Mouse (Mus musculus) forebrain, embryonic 12.5 days (tissue): ENCODE measurements around the gene Gtf2f2. TPM values are rescaled to one million over a fixed set of nuclear protein-coding genes. Genes with fewer than 3 reads are reported as not detected.

Experiments used
- ATAC-seq: fragments of 200-750 bp; cut with Nextera tagmentation; 2 replicates; pipeline ENCODE4 v1.8.0; 2017; ENCODE audit warnings: moderate TSS enrichment; ENCODE audit not compliant: low FRiP score
- H3K27ac ChIP-seq: fragments of 300-500 bp; sonication (generic); 2 replicates; pipeline ENCODE4 v1.5.1; 2016; ENCODE audit warnings: mild to moderate bottlenecking
- H3K27me3 ChIP-seq: fragments of 300-500 bp; sonication (generic); 2 replicates; pipeline ENCODE4 v1.6.1; 2016; ENCODE audit warnings: mild to moderate bottlenecking
- H3K36me3 ChIP-seq: fragments of 300-500 bp; sonication (generic); replicated peaks from 2 replicates; pipeline ENCODE4 v1.6.1; 2016; ENCODE audit warnings: mild to moderate bottlenecking
- H3K4me1 ChIP-seq: fragments of 300-500 bp; sonication (generic); 2 replicates; pipeline ENCODE4 v1.6.1; 2016
- H3K4me2 ChIP-seq: fragments of 300-500 bp; sonication (generic); 2 replicates; pipeline ENCODE4 v1.6.1; 2016; ENCODE audit warnings: mild to moderate bottlenecking, moderate library complexity
- H3K4me3 ChIP-seq: fragments of 300-500 bp; sonication (generic); replicated peaks from 2 replicates; pipeline ENCODE4 v1.5.1; 2016; ENCODE audit warnings: mild to moderate bottlenecking
- H3K9ac ChIP-seq: fragments of 300-500 bp; sonication (generic); 2 replicates; pipeline ENCODE4 v1.6.1; 2016; ENCODE audit warnings: mild to moderate bottlenecking
- H3K9me3 ChIP-seq: fragments of 300-500 bp; sonication (generic); 2 replicates; pipeline ENCODE4 v1.6.1; 2016
- WGBS: fragments of 180-500 bp; shearing (Covaris S2); methylation state at CpG from one replicate; pipeline ENCODE4 v1.1.7; 2016; 5-methylcytosine and 5-hydroxymethylcytosine counted together
- polyA plus RNA-seq: library from polyadenylated mRNA; unstranded; fragments of >200 nt; fragmentation: Nextera tagmentation; extraction: Ambion mirVana; gene quantifications from 2 replicates; pipeline ENCODE4 v1.2.1, GENCODE M21; 2016

Gtf2f2 gene
- polyA plus RNA-seq, 1 experiment from 2014 or later, result 49.7 TPM

- no peak for ATAC-seq
- 92% methylated on average over 1 of the region's 1 CpGs for WGBS
- H3K27ac ChIP-seq, result no peak overlapping the region
- H3K4me1 ChIP-seq, result peaks cover 3% of the 10 kb centered on the region
- no peak overlapping the region for H3K9ac ChIP-seq
- H3K27me3 ChIP-seq, result no peaks in the 10 kb centered on the region
- H3K4me2 ChIP-seq, result no peak overlapping the region
- no peaks in the 10 kb centered on the region; the same call in 1 of the 2 replicates for H3K36me3 ChIP-seq
- H3K4me3 ChIP-seq, result no peak overlapping the region
- H3K9me3 ChIP-seq, result no peaks in the 10 kb centered on the region
Measured at GRCm38 (mm10) chr14:75989168-75989567, 21.5 kb downstream of the Gtf2f2 start.

- Histone ChIP-seq H3K4me3 (no peak overlapping the region), H3K4me2 (no peak overlapping the region), H3K27me3 (no peaks in the 10 kb centered on the region), H3K4me1 (peaks cover 5% of the 10 kb centered on the region), H3K9me3 (no peaks in the 10 kb centered on the region), H3K27ac (no peak overlapping the region), H3K9ac (no peak overlapping the region), H3K36me3 (0 out of 2 replicates have a peak, but pooled peaks cover 3% of the 10 kb centered on the region)
- 89% methylated on average over 7 of the region's 7 CpGs for WGBS
- no peak for ATAC-seq
Measured at GRCm38 (mm10) chr14:75986878-75987483, 23.7 kb downstream of the Gtf2f2 start.

- no peaks in the 10 kb centered on the region for H3K9me3 ChIP-seq
Measured at GRCm38 (mm10) chr14:75985112-75985511, 25.6 kb downstream of the Gtf2f2 start.

GRCm38 (mm10) chr14:75983891-75984290, 26.8 kb downstream of the Gtf2f2 start:
- Histone ChIP-seq H3K27me3 (no peaks in the 10 kb centered on the region), H3K4me3 (no peak overlapping the region), H3K36me3 (0 out of 2 replicates have a peak, but pooled peaks cover 3% of the 10 kb centered on the region), H3K4me1 (peaks cover 6% of the 10 kb centered on the region), H3K4me2 (no peak overlapping the region), H3K9ac (no peak overlapping the region), H3K27ac (no peak overlapping the region), H3K9me3 (no peaks in the 10 kb centered on the region)
- ATAC-seq, result no peak
- 84% methylated on average over 2 of the region's 2 CpGs for WGBS

More at GRCm38 (mm10) chr14:75985112-75985511, 25.6 kb downstream of the Gtf2f2 start:
- Histone ChIP-seq H3K27ac (no peak overlapping the region), H3K27me3 (no peaks in the 10 kb centered on the region), H3K4me1 (peaks cover 5% of the 10 kb centered on the region), H3K36me3 (0 out of 2 replicates have a peak, but pooled peaks cover 3% of the 10 kb centered on the region), H3K4me3 (no peak overlapping the region), H3K9ac (no peak overlapping the region), H3K4me2 (no peak overlapping the region)
- WGBS, result 77% methylated on average over 4 of the region's 4 CpGs
- ATAC-seq, result no peak

- no peak overlapping the region for H3K4me2 ChIP-seq
- peaks cover 7% of the 10 kb centered on the region for H3K4me1 ChIP-seq
- 0 out of 2 replicates have a peak, but pooled peaks cover 3% of the 10 kb centered on the region for H3K36me3 ChIP-seq
- WGBS, result 95% methylated on average over 3 of the region's 3 CpGs
- H3K9ac ChIP-seq, result no peak overlapping the region
- no peak overlapping the region for H3K27ac ChIP-seq
- H3K9me3 ChIP-seq, result no peaks in the 10 kb centered on the region
- H3K4me3 ChIP-seq, result no peak overlapping the region
- no peaks in the 10 kb centered on the region for H3K27me3 ChIP-seq
- no peak for ATAC-seq
Measured at GRCm38 (mm10) chr14:75981231-75981630, 29.4 kb downstream of the Gtf2f2 start.

GRCm38 (mm10) chr14:75976107-75976506, 34.6 kb downstream of the Gtf2f2 start:
- H3K27ac ChIP-seq, result no peak overlapping the region
- WGBS, result 76% methylated on average over 3 of the region's 3 CpGs
- 0 out of 2 replicates have a peak, but pooled peaks cover 2% of the 10 kb centered on the region for H3K4me1 ChIP-seq
- no peak overlapping the region for H3K9ac ChIP-seq
- no peaks in the 10 kb centered on the region for H3K27me3 ChIP-seq
- no peak for ATAC-seq
- H3K4me2 ChIP-seq, result no peak overlapping the region
- H3K4me3 ChIP-seq, result no peak overlapping the region
- H3K36me3 ChIP-seq, result no peaks in the 10 kb centered on the region
- no peaks in the 10 kb centered on the region for H3K9me3 ChIP-seq

- H3K27ac ChIP-seq, result no peak overlapping the region
- no peak overlapping the region for H3K4me2 ChIP-seq
- H3K36me3 ChIP-seq, result no peaks in the 10 kb centered on the region
- WGBS, result 88% methylated on average over 5 of the region's 5 CpGs
- H3K27me3 ChIP-seq, result no peaks in the 10 kb centered on the region
- no peak overlapping the region for H3K9ac ChIP-seq
- no peak for ATAC-seq
- H3K4me3 ChIP-seq, result no peak overlapping the region
- no peaks in the 10 kb centered on the region for H3K9me3 ChIP-seq
- peaks cover 11% of the 10 kb centered on the region for H3K4me1 ChIP-seq
Measured at GRCm38 (mm10) chr14:75967291-75967690, 43.4 kb downstream of the Gtf2f2 start.

GRCm38 (mm10) chr14:75964433-75964832, 46.2 kb downstream of the Gtf2f2 start:
- Histone ChIP-seq H3K9ac (no peak overlapping the region), H3K27me3 (no peaks in the 10 kb centered on the region), H3K4me1 (peaks cover 12% of the 10 kb centered on the region), H3K4me2 (no peak overlapping the region), H3K36me3 (no peaks in the 10 kb centered on the region), H3K4me3 (no peak overlapping the region), H3K9me3 (no peaks in the 10 kb centered on the region), H3K27ac (no peak overlapping the region)
- no peak for ATAC-seq
- WGBS, result 96% methylated on average over 1 of the region's 1 CpGs

GRCm38 (mm10) chr14:75964000-75964399, 46.7 kb downstream of the Gtf2f2 start:
- H3K4me3 ChIP-seq, result no peak overlapping the region
- H3K27ac ChIP-seq, result no peak overlapping the region
- H3K4me2 ChIP-seq, result no peak overlapping the region
- no peaks in the 10 kb centered on the region for H3K27me3 ChIP-seq
- WGBS, result 46% methylated on average over 5 of the region's 5 CpGs
- H3K9ac ChIP-seq, result no peak overlapping the region
- no peaks in the 10 kb centered on the region for H3K9me3 ChIP-seq
- H3K4me1 ChIP-seq, result peaks cover 12% of the 10 kb centered on the region
- 0 out of 2 replicates have a peak, but pooled peaks have one; percentile 60 for ATAC-seq
- no peaks in the 10 kb centered on the region for H3K36me3 ChIP-seq

GRCm38 (mm10) chr14:75963215-75963614, 47.5 kb downstream of the Gtf2f2 start:
- Histone ChIP-seq H3K36me3 (no peaks in the 10 kb centered on the region), H3K9ac (no peak overlapping the region), H3K27ac (0 out of 2 replicates have a peak overlapping the region, but pooled peaks have one; percentile 19), H3K9me3 (no peaks in the 10 kb centered on the region), H3K27me3 (no peaks in the 10 kb centered on the region), H3K4me1 (peaks cover 12% of the 10 kb centered on the region), H3K4me3 (no peak overlapping the region), H3K4me2 (no peak overlapping the region)
- WGBS, result 24% methylated on average over 5 of the region's 5 CpGs
- ATAC-seq, result no peak

GRCm38 (mm10) chr14:75962250-75962649, 48.4 kb downstream of the Gtf2f2 start:
- ATAC-seq, result no peak
- Histone ChIP-seq H3K36me3 (no peaks in the 10 kb centered on the region), H3K27ac (no peak overlapping the region), H3K9ac (no peak overlapping the region), H3K4me3 (no peak overlapping the region), H3K9me3 (no peaks in the 10 kb centered on the region), H3K27me3 (no peaks in the 10 kb centered on the region), H3K4me1 (peaks cover 12% of the 10 kb centered on the region), H3K4me2 (0 out of 2 replicates have a peak overlapping the region, but pooled peaks have one; percentile 6)
- 60% methylated on average over 9 of the region's 9 CpGs for WGBS

- no peak within 1 kb of the TSS for H3K4me3 ChIP-seq
- H3K36me3 ChIP-seq, result no peaks in the 10 kb centered on the region
- H3K4me2 ChIP-seq, result no peak within 1 kb of the TSS
- H3K4me1 ChIP-seq, result peaks cover 5% of the 10 kb centered on the region; the same call in 1 of the 2 replicates
- H3K9me3 ChIP-seq, result no peaks in the 10 kb centered on the region
- 89% methylated on average over 7 of the region's 7 CpGs for WGBS
- ATAC-seq, result no peak
- H3K27me3 ChIP-seq, result no peaks in the 10 kb centered on the region
- no peak within 1 kb of the TSS for H3K27ac ChIP-seq
- H3K9ac ChIP-seq, result no peak within 1 kb of the TSS
Measured at GRCm38 (mm10) chr14:75954766-75955165, 55.9 kb downstream of the Gtf2f2 start, which contains the start of gene Kctd4. Gene Kctd4, plus strand, starts transcription at chr14:75955009.

GRCm38 (mm10) chr14:75953011-75953410, 57.7 kb downstream of the Gtf2f2 start:
- Histone ChIP-seq H3K9me3 (no peaks in the 10 kb centered on the region), H3K4me1 (peaks cover 5% of the 10 kb centered on the region; the same call in 1 of the 2 replicates), H3K4me2 (no peak overlapping the region), H3K4me3 (no peak overlapping the region), H3K36me3 (no peaks in the 10 kb centered on the region), H3K27me3 (no peaks in the 10 kb centered on the region), H3K27ac (no peak overlapping the region), H3K9ac (no peak overlapping the region)
- WGBS, result 61% methylated on average over 2 of the region's 2 CpGs
- no peak for ATAC-seq
